Mouse (Mus musculus) right cerebral cortex, adult 2 months (tissue): ENCODE data around the gene H1foo.

Experiments used
- DNase-seq, 2 experiments: peaks; one replicate each; pipeline ENCODE4 v3.0.0; 2021 to 2022; ENCODE audit warnings: low spot score in 2 of 2

The H1foo gene

GRCm38 (mm10) chr6:115985622-115986021, 40.9 kb downstream of the H1foo start:
- DNase-seq, result no peak

GRCm38 (mm10) chr6:115986472-115987095, 41.8 kb downstream of the H1foo start:
- no peak for DNase-seq

- DNase-seq, result no peak
Measured at GRCm38 (mm10) chr6:115987096-115987747, 42.5 kb downstream of the H1foo start.

- no peak for DNase-seq
Measured at GRCm38 (mm10) chr6:115989032-115989431, 44.3 kb downstream of the H1foo start.

GRCm38 (mm10) chr6:115989607-115990006, 44.9 kb downstream of the H1foo start:
- peak; percentile 60 to 65 for DNase-seq

- DNase-seq, result no peak
Measured at GRCm38 (mm10) chr6:115990056-115990455, 45.3 kb downstream of the H1foo start.

GRCm38 (mm10) chr6:115990479-115990878, 45.7 kb downstream of the H1foo start:
- no peak for DNase-seq

- DNase-seq, result no peak
Measured at GRCm38 (mm10) chr6:115991108-115991880, 46.6 kb downstream of the H1foo start.

GRCm38 (mm10) chr6:115991881-115992620, 47.3 kb downstream of the H1foo start:
- no peak for DNase-seq

- DNase-seq, result no peak
Measured at GRCm38 (mm10) chr6:115992981-115993380, 48.2 kb downstream of the H1foo start.

GRCm38 (mm10) chr6:115993463-115994145, 48.9 kb downstream of the H1foo start:
- peak in 1 of 2 experiments; percentile 59 for DNase-seq

GRCm38 (mm10) chr6:115994146-115994876, 49.6 kb downstream of the H1foo start:
- DNase-seq, result no peak

GRCm38 (mm10) chr6:115994877-115995520, 50.3 kb downstream of the H1foo start, which contains the start of gene Plxnd1:
Gene Plxnd1 (minus strand): TSS chr6:115995005.
- DNase-seq, result peak; percentile 81 to 83

GRCm38 (mm10) chr6:115995531-115995941, 50.8 kb downstream of the H1foo start:
- no peak for DNase-seq

- no peak for DNase-seq
Measured at GRCm38 (mm10) chr6:115996171-115996851, 51.6 kb downstream of the H1foo start.

GRCm38 (mm10) chr6:115997726-115998311, 53.1 kb downstream of the H1foo start:
- DNase-seq, result no peak

- DNase-seq, result no peak
Measured at GRCm38 (mm10) chr6:115998758-115999157, 54.0 kb downstream of the H1foo start.

- no peak for DNase-seq
Measured at GRCm38 (mm10) chr6:115999227-115999626, 54.5 kb downstream of the H1foo start.
